Mouse (Mus musculus) cerebellum, adult 8-10 months (tissue): ENCODE data around the gene Olfr1020.

Source experiments
- DNase-seq: peaks from one replicate; pipeline ENCODE4 v3.0.0; 2022

Olfr1020 gene

DNA sequence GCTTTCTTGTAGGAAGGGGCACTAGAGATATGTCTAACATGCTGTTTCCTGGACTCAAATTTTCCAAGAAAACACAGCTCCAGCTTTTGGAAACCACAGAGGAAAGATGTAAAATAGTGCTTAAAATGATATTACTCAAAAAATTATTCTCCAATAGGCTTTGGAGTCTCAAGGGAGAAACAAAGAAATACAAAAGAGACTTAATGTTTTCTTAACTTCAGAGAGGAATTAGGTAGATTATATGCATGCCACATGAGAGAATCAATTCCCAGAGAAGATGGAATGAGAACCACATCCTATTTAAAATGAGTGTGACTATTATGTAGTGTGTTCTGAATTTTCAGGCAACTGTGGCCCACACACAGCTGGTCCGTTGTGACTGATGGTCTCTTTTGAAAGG lies at the start of gene Olfr1020:
Gene Olfr1020, plus strand, starts transcription at position 301 of the 400 bp plus-strand sequence.
- DNase-seq = no peak

DNA sequence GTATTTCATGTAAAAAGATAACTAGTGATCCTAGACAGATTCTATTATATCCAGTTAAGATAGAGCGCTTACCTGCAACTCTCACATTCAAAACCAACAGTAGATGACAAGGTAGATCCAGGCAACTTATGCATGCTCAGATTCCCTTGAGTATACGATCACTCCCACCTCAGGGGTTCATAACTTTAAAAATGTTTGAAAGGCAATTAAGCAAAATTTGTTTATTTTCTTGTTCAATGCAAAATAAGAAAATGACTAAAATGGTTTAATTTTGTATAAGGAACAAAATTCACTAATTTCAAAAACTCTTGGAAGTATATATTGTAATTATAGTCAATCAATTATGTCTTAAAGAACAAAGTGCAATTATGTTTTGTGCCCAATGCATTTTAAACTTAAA lies 44.4 kb upstream of the Olfr1020 start, which contains the start of gene Olfr1016:
Gene Olfr1016, minus strand, starts transcription at position 101 of the 400 bp plus-strand sequence.
- DNase-seq = no peak

DNA sequence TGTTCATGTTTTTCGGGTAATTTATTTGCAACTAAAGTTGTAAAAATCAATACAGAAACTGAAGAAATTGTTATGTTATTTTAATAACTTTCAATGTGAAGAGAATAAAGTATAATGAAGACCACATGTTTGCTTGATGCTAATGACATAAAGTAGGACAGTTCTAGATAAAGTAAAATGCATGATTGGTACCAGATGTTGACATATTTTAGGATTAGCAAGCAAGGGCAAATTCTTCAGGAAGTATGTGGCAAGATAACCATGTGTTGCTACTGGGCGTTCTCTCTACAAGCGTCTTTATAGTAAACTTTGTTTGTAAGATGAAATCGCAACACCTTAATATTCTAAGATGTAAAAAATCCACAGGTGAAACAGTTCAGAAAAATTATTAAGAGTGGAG lies 42.3 kb upstream of the Olfr1020 start:
- no peak for DNase-seq

DNA sequence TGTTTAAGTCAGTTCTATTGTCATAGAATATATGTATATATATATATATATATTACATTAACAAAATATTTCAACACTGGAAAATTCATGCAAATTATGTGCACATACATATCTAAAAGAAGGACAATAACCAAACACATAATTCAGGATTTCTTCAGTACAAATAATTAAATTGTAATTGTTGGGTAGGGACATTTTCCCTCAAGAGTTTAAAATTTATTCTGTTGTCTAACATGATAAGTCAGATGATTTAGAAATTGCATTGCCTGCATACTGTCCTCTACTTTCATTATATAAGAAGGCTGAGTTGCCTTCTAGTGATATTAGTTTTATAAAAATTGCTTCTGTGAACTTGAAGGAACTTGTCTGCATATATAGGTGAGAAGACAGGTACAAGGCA lies 28.7 kb upstream of the Olfr1020 start, which contains the start of gene Olfr1018:
Gene Olfr1018, plus strand, starts transcription at position 301 of the 400 bp plus-strand sequence.
- DNase-seq = no peak

DNA sequence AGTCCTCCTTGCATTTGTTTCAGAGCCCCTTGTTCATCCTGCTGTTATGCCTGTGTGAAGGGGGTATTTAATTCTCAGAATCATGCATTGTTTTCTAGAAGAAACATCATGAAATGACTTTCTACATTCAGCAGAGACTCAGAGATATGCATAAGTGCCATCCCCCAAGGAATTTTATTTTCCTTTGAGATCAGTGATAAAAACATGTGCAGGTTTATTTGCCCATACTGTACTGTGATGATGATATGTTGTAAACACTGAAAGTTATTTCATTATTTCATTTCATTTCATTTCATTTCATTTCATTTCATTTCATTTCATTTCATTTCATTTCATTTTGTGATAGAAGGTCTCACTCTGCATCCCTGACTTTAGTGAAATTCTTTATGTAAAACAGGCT lies 1.4 kb upstream of the Olfr1020 start, which contains the start of gene Olfr1019:
Gene Olfr1019, minus strand, starts transcription at position 101 of the 400 bp plus-strand sequence.
- no peak for DNase-seq

DNA sequence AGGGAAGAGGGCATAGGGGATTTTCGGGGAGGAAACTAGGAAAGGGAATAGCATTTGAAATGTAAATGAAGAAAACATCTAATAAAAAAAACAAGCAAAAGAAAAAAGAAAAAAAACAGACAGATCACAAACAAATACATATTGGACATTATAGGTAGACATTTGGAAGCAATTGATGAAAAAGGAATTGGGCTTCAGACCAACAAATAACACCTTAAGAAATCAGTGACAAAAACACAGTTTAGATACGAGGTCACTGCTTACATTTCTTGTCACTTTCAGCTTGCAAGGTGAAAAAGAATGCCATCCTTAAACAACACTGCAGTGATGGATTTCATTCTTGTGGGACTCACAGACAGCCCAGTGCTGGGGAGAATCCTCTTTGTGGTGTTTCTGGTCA lies 21.5 kb downstream of the Olfr1020 start, which contains the start of gene Olfr1022:
Gene Olfr1022, plus strand, starts transcription at position 301 of the 400 bp plus-strand sequence.
- DNase-seq = no peak

DNA sequence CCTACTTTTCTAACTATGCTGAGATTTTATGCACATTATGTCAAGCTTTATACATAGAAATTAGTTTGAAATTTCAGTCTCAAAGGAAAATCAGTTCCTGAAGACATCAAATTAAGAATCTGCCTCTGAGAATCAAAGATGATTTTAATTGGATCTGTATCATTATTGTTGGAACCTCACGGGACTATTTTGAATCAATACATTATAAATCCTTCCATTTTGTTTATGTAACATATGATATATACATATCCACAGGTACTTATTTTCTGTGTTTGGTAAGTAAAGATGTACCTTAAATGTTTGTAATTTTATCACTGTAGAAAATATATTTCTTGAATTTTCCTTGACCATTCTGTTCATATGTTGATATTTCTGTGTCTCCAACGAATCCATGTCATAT lies 38.5 kb downstream of the Olfr1020 start, which contains the start of gene Olfr1023:
Gene Olfr1023, plus strand, starts transcription at position 301 of the 400 bp plus-strand sequence.
- DNase-seq = no peak
